Mouse (Mus musculus): ENCODE measurements around the gene Gfod2.

Gene Gfod2

DNA sequence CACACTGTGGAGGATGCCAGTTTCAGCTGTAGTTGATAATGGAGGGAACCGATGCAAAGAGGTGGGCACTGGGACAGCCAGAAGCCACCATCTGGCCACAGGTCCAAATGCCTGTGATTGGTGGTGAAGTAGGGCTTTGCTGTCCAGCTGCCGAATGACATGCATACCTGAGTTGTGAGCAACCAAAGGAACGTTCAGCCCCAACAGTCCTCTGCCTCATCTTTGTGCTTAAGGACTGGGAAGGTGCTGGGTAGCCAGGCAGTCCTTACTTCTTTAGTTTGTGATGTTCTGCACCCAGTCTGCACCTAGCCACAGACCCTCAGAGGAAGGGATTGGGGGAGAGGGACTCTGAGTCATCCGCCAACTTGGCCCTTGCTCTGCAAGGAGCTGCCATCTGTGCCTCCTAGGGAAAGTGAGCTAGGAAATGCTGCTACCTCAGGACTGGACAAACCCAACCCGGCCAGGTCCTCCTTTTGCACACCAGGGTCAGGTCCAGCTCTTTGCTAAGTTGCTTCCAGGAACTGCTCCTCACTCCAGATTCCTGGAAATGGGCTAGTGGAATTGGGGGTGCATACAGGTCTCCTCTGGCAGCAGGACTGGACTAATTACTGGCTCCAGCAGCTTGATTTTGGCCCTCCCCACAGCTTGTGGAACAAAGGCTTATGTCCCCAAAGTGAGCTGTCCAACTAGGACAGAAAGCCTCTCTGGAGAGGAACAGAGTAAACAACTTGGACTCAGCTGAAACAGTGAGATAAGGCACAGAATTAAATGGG, 10.2 kb upstream of the Gfod2 start:
- DNase-seq (ENCODE audit: low spot score in 2 of 2) = no peak

DNA sequence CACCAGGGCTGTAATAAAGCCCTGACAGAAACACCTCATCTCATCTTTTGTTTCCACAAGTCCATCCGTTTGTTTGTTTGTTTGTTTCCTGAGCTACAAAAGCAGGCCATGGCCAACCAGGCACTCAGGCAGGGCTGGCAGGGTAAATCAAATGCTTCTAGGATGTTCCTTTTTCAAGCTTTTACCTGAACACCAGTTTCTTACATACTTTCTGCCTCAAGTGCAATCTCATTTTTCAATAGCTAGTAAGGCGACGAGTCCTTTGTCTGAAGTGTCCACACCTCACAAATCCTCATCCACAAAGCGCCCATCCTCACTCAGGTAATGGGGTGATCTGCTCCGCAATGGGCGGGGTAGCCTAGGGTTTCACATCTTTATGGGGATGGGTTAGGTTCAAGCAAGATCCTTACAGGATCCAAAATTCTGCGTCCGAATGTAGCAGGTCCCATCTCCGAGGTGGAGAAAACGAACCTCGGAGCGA, 628 bp downstream of the Gfod2 start:
- DNase-seq (ENCODE audit: low spot score in 2 of 2) = no peak

DNA sequence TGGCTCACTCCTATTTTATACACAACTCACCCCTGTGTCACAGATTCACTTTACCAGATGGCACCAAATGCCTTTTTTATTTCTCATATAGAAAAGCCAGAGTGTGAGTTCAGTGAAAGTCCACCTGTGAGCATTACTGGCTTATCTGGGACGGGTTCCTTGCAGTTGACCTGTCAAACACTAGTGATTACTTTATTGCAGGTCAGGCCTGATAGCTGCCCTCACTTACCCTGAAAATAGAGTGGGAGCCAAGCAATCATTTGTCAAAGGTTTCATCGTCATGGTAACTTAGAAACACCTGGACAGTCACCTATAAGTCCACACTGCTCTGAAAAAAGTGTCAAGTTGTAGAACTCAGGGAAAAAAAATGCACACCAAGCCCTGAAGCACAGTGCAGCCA, 3.8 kb downstream of the Gfod2 start:
- DNase-seq (ENCODE audit: low spot score in 2 of 2) = no peak

DNA sequence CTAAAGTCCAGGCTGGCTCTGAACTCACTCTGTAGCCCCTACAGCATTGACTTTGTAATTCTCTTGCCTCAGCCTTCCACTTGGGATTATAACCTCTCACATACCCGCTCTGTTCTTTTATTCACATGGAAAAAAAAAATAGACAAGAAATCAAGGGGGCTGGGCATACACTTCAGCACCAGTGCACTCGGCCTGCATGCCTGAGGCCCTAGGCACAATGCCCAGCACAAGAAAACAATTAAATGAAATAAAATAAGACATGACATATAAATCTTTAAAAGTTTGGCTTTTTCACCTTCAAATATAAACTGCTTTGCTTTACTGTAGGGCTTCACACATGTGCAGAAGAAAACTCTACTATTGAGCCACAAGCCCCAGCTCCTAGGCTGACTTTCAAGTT, 4.5 kb downstream of the Gfod2 start:
- DNase-seq (ENCODE audit: low spot score in 2 of 2) = no peak

DNA sequence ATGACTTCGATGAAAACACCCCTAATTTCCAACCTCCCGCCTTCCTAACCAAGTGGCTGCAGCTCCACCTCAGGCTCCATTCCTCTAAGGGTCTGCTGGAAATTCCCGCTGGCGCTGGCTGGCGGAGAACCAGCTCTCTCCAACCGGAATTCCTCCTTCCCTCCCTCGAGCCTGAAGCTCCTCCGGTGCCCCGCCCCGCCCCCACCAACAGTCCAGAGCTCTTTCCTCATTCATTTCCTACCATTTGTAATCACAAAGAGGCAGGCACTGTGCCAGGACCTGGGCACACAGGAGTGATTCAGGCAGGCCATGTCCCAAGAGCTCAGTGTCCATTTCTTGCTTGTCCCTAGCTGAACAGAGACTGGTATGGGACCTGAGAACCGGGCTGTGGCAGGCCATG, 7.9 kb downstream of the Gfod2 start:
- peak in 1 of 2 experiments; percentile 40 for DNase-seq (ENCODE audit: low spot score in 2 of 2)

DNA sequence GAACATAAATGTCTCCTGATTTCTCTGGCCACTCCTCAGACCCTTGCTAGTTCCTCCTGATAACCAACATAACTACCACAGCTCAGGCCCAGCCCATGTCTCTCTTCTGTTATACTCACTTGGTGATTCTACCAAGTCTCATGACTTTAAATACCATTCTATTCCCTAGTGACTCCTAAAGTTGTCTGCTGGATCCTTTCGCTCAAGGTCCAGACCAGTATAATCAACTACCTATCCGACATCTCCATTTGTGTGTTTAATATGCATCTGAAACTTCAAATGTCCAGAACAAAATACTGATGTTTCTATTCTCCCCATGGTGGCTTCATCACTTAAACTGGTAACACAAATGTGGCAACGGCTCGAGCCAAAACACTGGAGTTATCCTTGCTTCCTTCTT, 15.2 kb downstream of the Gfod2 start:
- no peak for DNase-seq (ENCODE audit: low spot score in 2 of 2)

DNA sequence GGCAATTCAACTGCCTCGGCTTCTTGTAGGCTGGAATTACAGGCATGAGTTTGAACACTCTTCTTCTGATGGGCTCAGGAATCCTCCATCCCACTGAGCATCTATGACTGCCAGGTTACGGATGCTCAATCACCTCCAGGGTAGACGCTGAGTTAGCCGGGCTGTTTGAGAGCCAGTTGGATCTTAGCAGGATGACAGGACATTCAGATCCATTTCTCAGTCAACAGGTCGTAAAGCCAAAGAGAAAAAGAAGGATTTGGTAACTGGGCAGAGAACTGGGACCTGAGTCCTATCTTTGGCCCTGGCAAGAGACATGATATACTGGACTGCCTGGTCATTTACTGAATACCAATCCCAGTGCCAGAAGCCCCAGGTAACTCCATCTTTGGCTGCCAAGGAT, 19.2 kb downstream of the Gfod2 start:
- DNase-seq (ENCODE audit: low spot score in 2 of 2) = no peak

DNA sequence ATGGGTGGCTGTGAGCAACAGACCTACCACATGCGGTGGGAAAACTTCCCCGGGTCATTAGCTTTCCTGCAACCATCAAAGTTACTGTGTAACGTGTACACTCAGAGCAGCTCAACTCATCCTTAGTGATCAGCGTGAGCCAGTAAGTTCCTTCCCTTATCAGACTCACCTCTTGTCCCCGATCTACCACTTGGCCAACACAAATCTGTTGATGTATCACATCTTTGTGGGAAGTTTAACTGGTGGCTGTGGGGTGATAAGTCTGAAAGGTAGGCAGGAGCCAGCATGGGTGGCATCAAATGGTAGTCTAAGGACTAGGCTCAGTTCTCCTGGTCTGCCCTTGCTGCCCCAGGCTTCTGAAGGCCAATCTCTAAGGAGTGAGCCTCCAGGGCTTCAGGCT, 26.3 kb downstream of the Gfod2 start:
- DNase-seq (ENCODE audit: low spot score in 2 of 2) = no peak

DNA sequence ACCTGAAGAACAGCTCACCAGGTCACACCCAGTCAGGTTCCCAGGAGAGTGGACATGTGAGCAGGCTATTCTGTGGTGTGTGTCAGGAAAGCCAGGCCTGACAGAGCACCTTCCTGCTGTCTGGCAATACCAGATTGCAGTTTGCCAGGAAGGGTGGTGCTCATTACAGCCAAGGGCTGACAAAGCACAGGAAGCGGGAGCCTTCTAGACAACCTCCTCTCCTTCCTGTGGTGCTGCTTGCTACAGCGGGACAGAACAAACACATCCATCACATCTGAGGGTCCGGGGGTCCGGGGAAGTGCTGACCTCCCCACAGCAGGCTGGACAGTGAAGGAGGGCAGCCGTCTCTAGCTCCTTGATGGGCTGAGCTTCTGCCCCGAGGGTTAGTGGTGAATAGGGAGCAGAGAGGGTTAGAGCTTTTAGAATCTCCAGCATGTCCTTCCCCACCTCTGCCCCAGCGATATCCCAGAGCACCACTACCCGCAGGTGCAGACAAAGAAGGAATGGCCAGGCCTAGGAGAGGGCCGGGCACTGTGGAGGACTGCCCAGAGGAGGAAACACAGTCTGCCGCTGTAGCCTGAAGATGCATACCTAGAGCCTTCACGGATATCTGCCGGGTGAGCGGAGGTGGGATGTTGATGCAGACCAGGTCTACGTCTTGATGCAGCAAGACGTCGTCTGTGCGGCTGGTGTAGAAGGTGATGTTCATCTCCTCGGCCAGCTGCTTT, 30.9 kb downstream of the Gfod2 start:
- DNase-seq (ENCODE audit: low spot score in 2 of 2) = no peak

DNA sequence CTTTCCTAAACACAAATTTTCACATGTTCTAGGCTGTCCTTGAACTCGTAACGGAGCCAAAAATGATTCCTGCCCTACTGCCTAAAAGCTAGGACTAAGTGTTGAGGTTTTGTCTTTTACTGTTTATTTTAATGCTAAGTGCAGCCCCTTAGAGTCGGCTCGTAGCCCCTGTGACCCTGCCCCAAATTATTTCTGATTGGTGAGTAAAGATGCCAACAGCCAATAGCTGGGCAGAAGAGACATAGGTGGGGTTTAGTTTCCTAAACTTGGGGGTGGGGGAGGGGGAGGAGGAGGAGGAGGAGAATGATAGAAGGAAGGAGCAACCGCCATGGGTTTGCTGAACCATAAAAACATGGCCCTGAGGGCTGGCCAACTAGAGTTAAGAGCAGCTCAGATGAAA, 32.7 kb downstream of the Gfod2 start:
- DNase-seq (ENCODE audit: low spot score in 2 of 2) = no peak

DNA sequence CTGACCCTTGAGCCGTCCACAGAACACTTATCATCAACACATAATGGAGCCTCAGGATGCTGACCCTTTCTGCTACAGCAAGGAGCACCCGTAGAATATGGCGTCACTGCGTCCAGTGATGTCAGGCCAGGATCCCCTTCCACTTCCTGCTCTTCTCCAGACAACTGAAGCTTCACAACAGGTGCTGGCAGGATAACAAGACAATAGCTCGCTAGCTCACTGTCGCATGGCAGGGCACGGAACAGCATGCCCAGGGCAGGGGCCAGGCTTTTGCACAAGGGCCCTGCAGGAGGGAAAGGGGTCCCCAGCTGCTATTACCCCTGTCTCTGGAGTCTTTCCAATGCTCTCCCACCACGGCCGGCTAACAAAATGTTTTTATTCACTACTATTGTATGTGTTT, 35.6 kb downstream of the Gfod2 start:
- DNase-seq (ENCODE audit: low spot score in 2 of 2) = no peak

DNA sequence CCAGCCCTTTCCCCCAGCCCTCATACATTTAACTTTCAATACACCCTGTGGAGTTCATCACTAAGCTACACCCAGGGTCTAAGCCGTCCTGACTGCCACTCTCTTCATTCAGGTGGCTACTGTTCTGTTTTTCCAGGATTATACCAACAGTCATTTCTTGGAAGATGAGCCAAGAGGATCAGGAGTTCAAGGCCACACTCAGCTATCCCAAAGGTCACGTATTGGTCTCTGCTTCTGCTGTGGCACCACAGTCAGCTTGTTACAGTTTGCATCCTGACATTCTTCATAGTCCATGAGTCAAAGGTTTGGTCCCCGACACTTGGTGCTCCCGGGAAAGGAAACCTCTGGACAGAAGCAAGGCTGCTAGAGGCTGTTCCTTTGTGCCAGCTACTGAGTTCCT, 38.8 kb downstream of the Gfod2 start:
- DNase-seq (ENCODE audit: low spot score in 2 of 2) = no peak

DNA sequence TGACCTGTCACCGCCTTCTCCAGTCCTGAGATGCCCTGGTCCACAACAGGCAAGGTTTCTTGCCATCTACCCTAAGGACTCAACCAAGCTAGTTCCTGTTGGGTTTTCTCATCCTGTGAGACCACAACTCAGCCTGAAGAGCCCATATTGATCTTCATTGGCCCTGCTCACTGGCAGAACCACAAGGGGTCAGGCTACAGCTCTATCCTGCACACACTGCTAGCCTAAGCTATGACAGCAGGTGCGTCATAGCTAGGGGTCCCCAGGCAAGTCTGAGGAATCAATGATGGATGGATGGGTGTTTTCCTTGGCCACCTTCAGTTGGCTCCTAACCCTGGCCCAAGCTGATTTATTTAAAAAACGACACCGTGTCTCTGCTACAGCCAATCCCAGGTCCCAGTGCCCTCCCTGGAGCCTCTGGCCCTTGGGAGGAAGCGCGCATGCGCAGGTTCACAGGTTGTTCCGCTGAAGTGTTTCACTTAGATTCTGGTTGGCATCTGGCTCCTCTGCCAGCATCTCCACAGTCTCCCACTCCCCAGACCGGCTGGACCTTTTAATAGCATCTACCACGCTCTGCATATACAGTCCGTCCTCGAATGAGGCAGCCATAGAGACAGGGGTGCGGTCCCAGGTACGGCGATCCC, 42.0 kb downstream of the Gfod2 start:
- no peak for DNase-seq (ENCODE audit: low spot score in 2 of 2)

DNA sequence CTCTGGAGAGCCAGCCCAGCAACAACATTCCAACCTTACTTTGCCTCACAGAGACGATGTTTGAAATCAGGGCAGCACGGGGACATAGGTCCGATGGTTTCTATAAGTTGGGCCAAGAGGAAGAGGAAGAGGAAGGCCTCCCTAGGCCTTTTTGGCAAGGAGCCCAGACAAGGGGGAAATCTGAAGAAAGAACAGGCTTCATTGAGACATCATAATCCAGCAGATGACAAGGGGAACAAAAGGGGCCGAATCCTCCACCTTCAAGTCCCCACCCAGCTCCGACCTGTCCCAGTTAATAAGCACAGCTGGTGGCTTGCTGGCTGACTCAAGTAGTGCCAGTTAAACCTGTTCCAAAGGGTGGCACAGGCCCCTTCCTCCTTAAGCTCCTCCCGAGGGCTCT, 43.4 kb downstream of the Gfod2 start:
- DNase-seq (ENCODE audit: low spot score in 2 of 2) = no peak

DNA sequence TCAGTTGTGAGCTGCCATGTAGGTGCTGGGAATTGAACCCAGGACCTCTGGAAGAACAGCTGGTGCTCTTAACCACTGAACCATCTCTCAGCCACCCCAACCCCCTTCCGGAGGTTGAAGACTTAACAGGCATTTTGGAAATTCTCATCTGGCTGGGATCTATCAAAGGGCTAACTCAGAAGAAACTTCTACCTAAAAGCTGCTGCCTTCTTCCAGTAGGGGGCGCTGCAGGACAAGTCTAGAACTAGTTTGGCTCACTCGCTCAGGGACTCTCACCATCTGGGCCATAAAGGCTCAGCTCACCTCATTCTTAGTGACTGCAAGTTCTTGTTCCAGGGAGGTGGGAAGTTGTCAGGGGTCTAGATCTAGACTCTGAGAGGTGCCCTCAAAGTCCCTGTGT, 44.3 kb downstream of the Gfod2 start:
- peak; percentile 88 to 95 for DNase-seq (ENCODE audit: low spot score in 2 of 2)

DNA sequence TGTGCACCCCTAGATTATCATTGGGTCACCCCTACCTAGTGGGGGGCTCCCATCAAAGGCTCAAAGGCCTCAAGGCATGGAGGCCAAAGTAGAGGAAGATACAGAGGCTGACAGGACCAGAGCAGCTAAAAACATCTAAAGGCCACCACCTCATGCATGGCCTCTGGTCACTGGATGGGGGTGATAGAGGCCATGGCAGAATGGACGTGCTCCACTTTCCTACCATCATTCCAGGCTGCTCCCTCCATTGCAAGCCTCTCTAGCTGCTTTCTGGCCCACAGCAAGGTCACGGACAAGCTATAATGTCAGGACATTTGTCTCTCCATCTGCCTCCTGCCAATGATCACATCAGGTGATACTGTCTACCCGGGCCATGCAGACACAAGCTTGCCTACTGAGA, 46.2 kb downstream of the Gfod2 start:
- DNase-seq (ENCODE audit: low spot score in 2 of 2) = no peak

DNA sequence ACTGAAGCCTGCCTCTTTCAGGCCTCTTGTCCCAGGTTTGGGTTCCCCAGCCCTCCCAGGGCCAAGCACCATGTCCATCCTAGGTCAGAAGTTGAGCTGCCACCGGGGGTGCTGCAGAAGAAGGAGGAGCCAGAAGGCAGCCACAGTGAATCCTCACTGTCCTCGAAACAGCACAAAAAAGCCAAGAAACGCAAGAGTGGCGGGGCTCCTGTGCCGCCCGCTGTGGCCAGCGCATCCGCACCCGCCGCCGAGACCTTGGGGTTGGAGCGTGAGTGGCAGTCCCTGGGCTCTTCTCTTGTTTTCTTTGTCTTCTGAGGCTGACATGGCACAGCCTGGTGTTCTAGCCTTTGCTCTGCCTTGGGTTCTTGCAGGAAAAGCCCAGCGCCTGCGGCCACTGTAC, 49.1 kb downstream of the Gfod2 start:
- DNase-seq (ENCODE audit: low spot score in 2 of 2) = no peak

DNA sequence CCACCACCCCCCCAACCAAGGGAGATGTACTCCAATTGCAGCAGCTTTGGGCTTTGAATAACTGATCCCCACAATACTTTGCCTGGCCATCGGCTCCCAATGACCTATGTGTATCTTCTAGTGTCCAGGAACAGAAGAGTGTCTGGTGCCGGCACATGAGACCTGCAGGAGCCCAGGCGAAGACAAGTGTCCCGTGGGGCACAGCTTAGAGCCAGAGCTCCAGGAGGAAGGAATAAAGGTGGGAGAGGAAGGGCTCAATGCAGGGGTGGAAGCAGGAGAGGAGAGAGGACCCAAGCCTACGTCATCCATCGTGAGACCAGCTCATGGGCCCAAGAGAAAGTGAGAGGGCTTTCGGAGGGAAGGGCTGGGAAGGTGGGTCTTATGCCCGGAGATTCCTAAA, 49.8 kb downstream of the Gfod2 start:
- DNase-seq (ENCODE audit: low spot score in 2 of 2) = no peak

DNA sequence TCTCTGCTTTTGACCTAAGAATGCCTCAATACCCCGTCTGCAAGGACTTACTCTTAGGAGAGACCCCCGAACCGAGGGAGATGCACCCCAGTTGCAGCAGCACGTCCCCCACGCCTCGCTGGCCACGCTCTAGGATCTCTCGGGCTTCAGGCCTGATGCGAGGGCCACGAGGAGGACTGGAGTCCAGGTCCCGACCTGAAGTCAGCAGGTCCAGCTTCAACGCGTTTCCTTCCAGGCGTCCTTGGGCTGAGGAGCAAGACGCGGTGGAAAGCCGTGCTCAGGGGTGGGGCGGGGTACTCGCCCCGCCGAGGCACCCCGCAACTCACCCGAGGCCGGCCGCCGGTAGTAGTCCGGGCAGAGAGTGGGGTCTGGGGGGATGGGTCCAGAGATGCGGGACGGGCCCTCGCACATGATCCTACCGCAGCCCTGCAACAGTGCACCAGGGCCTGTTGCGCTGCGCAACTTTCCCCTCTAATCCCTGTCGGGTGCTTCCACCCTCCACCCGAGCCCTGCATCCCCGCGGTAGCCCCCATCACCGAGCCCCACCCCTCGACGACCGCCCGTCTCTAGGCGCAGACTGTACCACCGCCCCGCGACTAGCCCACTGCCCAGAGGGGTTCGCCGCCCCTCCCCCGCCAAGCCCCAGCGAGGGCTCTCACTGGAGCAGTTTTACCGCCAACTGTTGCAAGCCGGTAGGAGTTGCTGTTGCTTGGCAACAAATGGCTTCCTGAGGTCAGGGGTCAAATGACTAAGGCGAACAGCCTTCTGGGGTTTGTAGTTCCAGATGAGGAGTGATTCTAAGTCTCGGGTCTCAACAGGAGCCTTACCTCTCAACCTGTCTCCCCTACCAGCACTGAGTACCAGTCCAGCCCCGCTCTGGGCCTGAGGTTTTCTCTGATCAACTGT, 50.7 kb downstream of the Gfod2 start, which contains the start of the genes 4933405L10Rik and Enkd1:
Gene 4933405L10Rik (plus strand): TSS at position 158 of the 906 bp plus-strand sequence.
Gene Enkd1 (minus strand): TSS at position 713 of the 906 bp plus-strand sequence.
- DNase-seq (ENCODE audit: low spot score in 2 of 2) = peak; percentile 74 to 86

DNA sequence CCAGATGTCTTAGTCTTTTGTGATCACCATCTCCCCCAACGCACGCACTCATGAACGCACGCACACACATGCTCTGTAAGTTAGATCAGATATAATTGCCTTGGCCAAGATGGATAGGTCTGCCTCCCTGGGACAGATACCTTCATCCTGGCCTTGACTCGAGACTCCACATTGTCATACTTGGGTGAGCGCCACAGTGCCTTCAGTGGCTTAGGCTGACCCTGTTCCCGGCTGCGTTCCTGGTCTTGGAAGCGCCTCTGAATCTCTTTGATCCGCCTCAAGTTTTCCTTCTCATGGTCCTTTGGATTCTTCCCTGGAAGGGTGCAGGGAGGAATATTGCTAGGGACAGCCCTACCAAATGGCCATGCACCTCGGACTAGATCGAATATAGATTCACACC, 52.0 kb downstream of the Gfod2 start:
- peak in 1 of 2 experiments; percentile 14 for DNase-seq (ENCODE audit: low spot score in 2 of 2)

DNA sequence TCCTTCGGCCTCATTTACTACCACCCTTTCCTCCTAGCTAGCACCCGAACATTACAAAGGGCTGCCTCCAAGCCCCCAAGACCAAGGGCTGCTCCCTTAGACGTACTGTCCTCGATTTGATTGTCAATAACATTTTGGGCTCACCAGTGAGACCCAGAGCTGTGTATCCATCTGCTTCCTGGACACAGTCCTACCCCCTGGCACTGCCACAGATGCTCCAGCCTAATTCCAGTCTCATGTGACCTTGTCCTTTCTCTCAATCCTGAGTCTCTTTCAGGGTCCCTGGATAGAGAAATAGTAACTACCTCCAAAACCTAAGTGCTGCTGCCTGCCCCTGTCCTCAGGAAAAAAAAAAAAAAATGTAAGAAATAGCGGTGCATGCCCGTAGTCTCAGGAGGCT, 53.5 kb downstream of the Gfod2 start:
- no peak for DNase-seq (ENCODE audit: low spot score in 2 of 2)
